In the genomic region with DNA sequence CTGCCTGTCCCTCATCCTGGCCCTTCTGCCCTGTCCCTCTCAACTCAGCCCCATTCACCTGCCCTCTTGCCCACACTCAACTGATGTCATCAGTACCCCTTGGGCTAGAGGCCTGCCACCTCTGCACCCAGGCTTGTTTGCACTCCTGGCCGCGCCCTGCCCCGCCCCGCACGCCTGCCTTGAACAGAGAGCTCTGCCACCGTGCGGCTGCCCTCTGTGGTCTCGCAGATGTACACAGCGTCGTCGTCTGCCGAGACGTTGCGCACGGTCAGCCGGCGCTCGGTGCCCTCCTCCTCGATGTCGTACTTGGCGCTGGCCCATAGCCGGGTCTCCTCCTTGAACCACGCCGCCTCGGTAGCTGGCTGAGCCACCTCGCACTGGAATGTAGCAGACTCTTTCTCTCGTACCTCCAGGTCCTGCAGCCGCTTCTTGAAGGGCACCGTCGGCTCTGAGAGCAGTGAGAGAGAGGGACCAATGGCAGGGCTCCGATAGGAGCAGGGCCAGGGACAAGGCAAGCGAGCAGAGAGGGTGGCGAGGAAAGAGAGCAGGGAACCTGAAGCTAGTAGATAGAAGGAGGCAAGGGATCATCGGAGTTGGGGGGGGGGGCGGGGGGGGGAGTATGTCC, we compare ENCODE assay signal across 8 mouse cellular contexts. TPM values are rescaled to one million over a fixed set of nuclear protein-coding genes. Genes with fewer than 3 reads are reported as not detected.
DNase-seq lines count a peak whose midpoint lies in the region; ATAC-seq and TF ChIP-seq lines count a peak whose summit lies in the region.

No protein-coding gene starts in this region.

- TF ChIP-seq CTCF in brain, embryonic 14.5 days (IDR thresholded peaks at IDR 0.05; ENCODE audit: borderline replicate concordance, extremely low read depth, insufficient read depth, insufficient read length): no peak

- H3K9ac ChIP-seq in hindbrain, embryonic 12.5 days: no peak overlapping the region

- TF ChIP-seq POLR2A in brain, embryonic 14.5 days (IDR thresholded peaks at IDR 0.05; ENCODE audit: borderline replicate concordance, extremely low read depth, insufficient read depth, insufficient read length, poor library complexity, severe bottlenecking): no peak

- peak overlapping the region; percentile 18 for H3K4me3 ChIP-seq in hindbrain, embryonic 12.5 days

- no peaks in the 10 kb centered on the region for H3K9me3 ChIP-seq in hindbrain, embryonic 12.5 days (replicated peaks)

- peaks cover 71% of the 10 kb centered on the region for H3K27me3 ChIP-seq in hindbrain, embryonic 12.5 days

- 10% methylated on average over 34 of the region's 35 CpGs for WGBS in hindbrain, embryonic 12.5 days

- peak overlapping the region; percentile 51 for H3K4me2 ChIP-seq in hindbrain, embryonic 12.5 days (replicated peaks)

- ATAC-seq in hindbrain, embryonic 12.5 days (ENCODE audit: low FRiP score): 0 out of 2 replicates have a peak, but pooled peaks have one; percentile 24
- ATAC-seq in megakaryocyte progenitor cell, adult 5-6 weeks (replicated peaks; ENCODE audit: poor library complexity): peak; percentile 69

- H3K27ac ChIP-seq in hindbrain, embryonic 12.5 days: no peak overlapping the region

- no peaks in the 10 kb centered on the region for H3K36me3 ChIP-seq in hindbrain, embryonic 12.5 days

- peak; percentile 40 to 46 for DNase-seq in cerebellum, postnatal 10 days
- no peak for DNase-seq in cerebellum, adult 11 months
- DNase-seq in brain, embryonic 14.5 days (ENCODE audit: low read depth): peak; percentile 1
- no peak for DNase-seq in T-cell, adult 2 months (ENCODE audit: low spot score)
- DNase-seq in thymus, postnatal 25 days: no peak
- no peak for DNase-seq in left cerebral cortex, adult 18-20 months (ENCODE audit: low spot score in 2 of 2)

- peaks cover 16% of the 10 kb centered on the region for H3K4me1 ChIP-seq in hindbrain, embryonic 12.5 days

RNA-seq across cellular contexts. Expression of a gene that starts 1.7 kb away (rescaled TPM):
- polyA plus RNA-seq in brain, embryonic 14.5 days (2012; rRNA removed): 0.77 and 1.4 TPM in 2 replicates
- polyA plus RNA-seq in hindbrain, embryonic 12.5 days (2016; fragmentation: Nextera tagmentation; extraction: Ambion mirVana): 0.28 and 0.39 TPM in 2 replicates
- total RNA-seq in megakaryocyte progenitor cell, adult 5-6 weeks (2015): 0.07 TPM in 1 of 2 replicates, not detected in the other
- total RNA-seq in megakaryocyte progenitor cell, adult 5-6 weeks (2017): under 0.01 TPM in 1 of 2 replicates, not detected in the other
- total RNA-seq in left cerebral cortex, adult 18-20 months (2021): 1 to 10 TPM; 1.5 to 2.4 TPM

RNA-seq across cellular contexts. Expression of a gene that starts 29.1 kb away (rescaled TPM):
- 7.8 and 8.5 TPM in 2 replicates for polyA plus RNA-seq in brain, embryonic 14.5 days (2012; rRNA removed)
- polyA plus RNA-seq in hindbrain, embryonic 12.5 days (2016; fragmentation: Nextera tagmentation; extraction: Ambion mirVana): 6.6 and 7.5 TPM in 2 replicates
- 2.8 and 3.6 TPM in 2 replicates for total RNA-seq in megakaryocyte progenitor cell, adult 5-6 weeks (2015)
- 3.5 and 4.6 TPM in 2 replicates for total RNA-seq in megakaryocyte progenitor cell, adult 5-6 weeks (2017)
- total RNA-seq in left cerebral cortex, adult 18-20 months (2021): 1 to 10 TPM; 7.2 to 7.4 TPM

RNA-seq across cellular contexts. Expression of a gene that starts 48.5 kb away (rescaled TPM):
- polyA plus RNA-seq in brain, embryonic 14.5 days (2012; rRNA removed): 0.87 and 1.1 TPM in 2 replicates
- polyA plus RNA-seq in hindbrain, embryonic 12.5 days (2016; fragmentation: Nextera tagmentation; extraction: Ambion mirVana): 0.27 and 0.28 TPM in 2 replicates
- not detected in 2 replicates for total RNA-seq in megakaryocyte progenitor cell, adult 5-6 weeks (2015)
- total RNA-seq in megakaryocyte progenitor cell, adult 5-6 weeks (2017): not detected in 2 replicates
- 1 to 10 TPM; 7.5 to 8.1 TPM for total RNA-seq in left cerebral cortex, adult 18-20 months (2021)

RNA-seq across cellular contexts. Expression of a gene that starts 57.5 kb away (rescaled TPM):
- polyA plus RNA-seq in brain, embryonic 14.5 days (2012; rRNA removed): 145 and 172 TPM in 2 replicates
- 107 and 112 TPM in 2 replicates for polyA plus RNA-seq in hindbrain, embryonic 12.5 days (2016; fragmentation: Nextera tagmentation; extraction: Ambion mirVana)
- 61.9 and 62.8 TPM in 2 replicates for total RNA-seq in megakaryocyte progenitor cell, adult 5-6 weeks (2015)
- 29.9 and 34.7 TPM in 2 replicates for total RNA-seq in megakaryocyte progenitor cell, adult 5-6 weeks (2017)
- 100 to 1,000 TPM; 144 TPM for total RNA-seq in left cerebral cortex, adult 18-20 months (2021)

Comparison
In these comparisons a context has a peak if more than half of its experiments do, and no peak if none do; other contexts are left out.
1. DNase-seq: peak in cerebellum, postnatal 10 days (2 of 2) and brain, embryonic 14.5 days (single experiment); none in cerebellum, adult 11 months (single experiment), T-cell, adult 2 months (single experiment), thymus, postnatal 25 days (single experiment) and left cerebral cortex, adult 18-20 months (0 of 2).
2. RNA of a gene that starts 48.5 kb away (total RNA-seq): 7.5 to 8.1 TPM in left cerebral cortex, adult 18-20 months; not detected in megakaryocyte progenitor cell, adult 5-6 weeks; every median in the first group is over 4 times any median in the second.